Comparison of ENCODE assay signal across 13 mouse cellular contexts in the genomic region with DNA sequence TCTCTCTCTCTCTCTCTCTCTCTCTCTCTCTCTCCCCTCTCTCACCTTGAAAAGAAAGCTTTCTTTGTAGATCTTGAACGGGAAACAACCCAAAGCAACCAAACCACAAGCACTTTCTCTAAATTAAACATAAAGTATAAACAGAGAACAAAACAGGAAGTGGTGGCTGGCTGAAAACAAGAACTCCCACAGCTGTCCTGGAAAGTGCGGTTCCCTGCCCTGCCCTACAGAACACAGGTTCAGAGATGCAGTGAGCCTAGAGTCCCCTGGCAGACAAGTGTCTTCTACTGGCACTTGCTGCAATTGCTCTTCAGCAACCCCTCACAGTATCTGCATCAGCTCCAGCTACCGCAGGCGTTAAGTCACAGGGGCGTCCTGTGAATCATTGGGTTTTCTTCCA. TPM values are rescaled to one million over a fixed set of nuclear protein-coding genes. Genes with fewer than 3 reads are reported as not detected.
DNase-seq lines count a peak whose midpoint lies in the region; ATAC-seq and TF ChIP-seq lines count a peak whose summit lies in the region.
"Had no signal": no experiment of that assay in that cellular context is flagged by ENCODE, and none has a peak within 500 bp of the region (broad histone marks: within the 10 kb centered on the region; RNA-seq: fewer than 3 reads in every experiment).

No protein-coding gene starts in this region.

- no peaks in the 10 kb centered on the region for H3K27me3 ChIP-seq in kidney, postnatal 0 days (ENCODE audit: insufficient read depth, low read length)
- no peaks in the 10 kb centered on the region for H3K27me3 ChIP-seq in kidney, embryonic 14.5 days (ENCODE audit: control insufficient read depth, insufficient read depth, low read length)
- H3K27me3 ChIP-seq in hindbrain, embryonic 10.5 days (ENCODE audit: insufficient read depth, poor library complexity, severe bottlenecking) = peaks cover 6% of the 10 kb centered on the region
- H3K27me3 ChIP-seq in hindbrain, embryonic 11.5 days (ENCODE audit: control insufficient read depth, insufficient read depth, low read length) = no peaks in the 10 kb centered on the region
- H3K27me3 ChIP-seq: limb, embryonic 12.5 days; midbrain, embryonic 12.5 days had no signal

- no peak for TF ChIP-seq CTCF in kidney, postnatal 0 days (IDR thresholded peaks at IDR 0.05; ENCODE audit: low read depth)

- no peak overlapping the region for H3K27ac ChIP-seq in kidney, postnatal 0 days
- no peak overlapping the region for H3K27ac ChIP-seq in kidney, embryonic 14.5 days (ENCODE audit: low read depth, low read length)
- no peak overlapping the region for H3K27ac ChIP-seq in hindbrain, embryonic 10.5 days
- H3K27ac ChIP-seq in hindbrain, embryonic 11.5 days (ENCODE audit: low read depth, low read length) = no peak overlapping the region
- H3K27ac ChIP-seq: forebrain, embryonic 12.5 days; heart, adult 2 months; limb, embryonic 12.5 days; midbrain, embryonic 12.5 days had no signal

- H3K9ac ChIP-seq in kidney, postnatal 0 days (ENCODE audit: low read depth, low read length) = no peak overlapping the region
- H3K9ac ChIP-seq in kidney, embryonic 14.5 days (ENCODE audit: low read depth, low read length) = no peak overlapping the region
- no peak overlapping the region for H3K9ac ChIP-seq in hindbrain, embryonic 11.5 days (ENCODE audit: low read depth, low read length)
- H3K9ac ChIP-seq: forebrain, embryonic 12.5 days; limb, embryonic 12.5 days; midbrain, embryonic 12.5 days had no signal

- no peaks in the 10 kb centered on the region for H3K36me3 ChIP-seq in kidney, postnatal 0 days (ENCODE audit: insufficient read depth, low read length)
- no peaks in the 10 kb centered on the region for H3K36me3 ChIP-seq in kidney, embryonic 14.5 days (ENCODE audit: control insufficient read depth, insufficient read depth, low read length)
- H3K36me3 ChIP-seq in hindbrain, embryonic 10.5 days = no peaks in the 10 kb centered on the region
- H3K36me3 ChIP-seq in hindbrain, embryonic 11.5 days (ENCODE audit: control insufficient read depth, insufficient read depth, low read length) = no peaks in the 10 kb centered on the region
- H3K36me3 ChIP-seq: forebrain, embryonic 12.5 days; limb, embryonic 12.5 days; midbrain, embryonic 12.5 days had no signal

- H3K4me2 ChIP-seq in kidney, postnatal 0 days (ENCODE audit: low read length) = no peak overlapping the region
- H3K4me2 ChIP-seq in kidney, embryonic 14.5 days (replicated peaks; ENCODE audit: low read depth, low read length) = no peak overlapping the region
- H3K4me2 ChIP-seq in hindbrain, embryonic 11.5 days (replicated peaks; ENCODE audit: low read depth, low read length) = no peak overlapping the region
- H3K4me2 ChIP-seq: forebrain, embryonic 12.5 days; limb, embryonic 12.5 days; midbrain, embryonic 12.5 days had no signal

- H3K9me3 ChIP-seq in kidney, postnatal 0 days (replicated peaks; ENCODE audit: low read length) = no peaks in the 10 kb centered on the region
- no peaks in the 10 kb centered on the region for H3K9me3 ChIP-seq in kidney, embryonic 14.5 days (ENCODE audit: control insufficient read depth, low read length)
- H3K9me3 ChIP-seq in hindbrain, embryonic 10.5 days = no peaks in the 10 kb centered on the region
- H3K9me3 ChIP-seq in hindbrain, embryonic 11.5 days (ENCODE audit: control insufficient read depth, low read length) = no peaks in the 10 kb centered on the region
- H3K9me3 ChIP-seq: forebrain, embryonic 12.5 days; limb, embryonic 12.5 days; midbrain, embryonic 12.5 days had no signal

- no peak overlapping the region for H3K4me3 ChIP-seq in kidney, postnatal 0 days (replicated peaks; ENCODE audit: low read depth, low read length)
- no peak overlapping the region for H3K4me3 ChIP-seq in kidney, embryonic 14.5 days (ENCODE audit: low read length)
- no peak overlapping the region for H3K4me3 ChIP-seq in hindbrain, embryonic 10.5 days
- H3K4me3 ChIP-seq in hindbrain, embryonic 11.5 days (ENCODE audit: low read depth, low read length) = no peak overlapping the region
- H3K4me3 ChIP-seq: forebrain, embryonic 12.5 days; heart, adult 2 months; limb, embryonic 12.5 days; midbrain, embryonic 12.5 days had no signal

- DNase-seq in kidney, postnatal 0 days (ENCODE audit: low spot score) = peak; percentile 22
- peak; percentile 13 to 28 for DNase-seq in monocyte, adult 2 months (ENCODE audit: low read depth in 1 of 2, low spot score in 2 of 2)
- DNase-seq in thymus, postnatal 10 days (ENCODE audit: low spot score in 2 of 2) = peak; percentile 78 to 79
- no peak for DNase-seq in hindbrain, embryonic 10.5 days (ENCODE audit: low spot score)
- no peak for DNase-seq in hindbrain, embryonic 11.5 days (ENCODE audit: low spot score)
- DNase-seq in frontal cortex, postnatal 14 days (ENCODE audit: low spot score in 2 of 2) = no peak
- DNase-seq: cerebellum, adult 11 months had no signal

- 68% methylated on average over 5 of the region's 5 CpGs for WGBS in kidney, postnatal 0 days
- WGBS in kidney, embryonic 14.5 days = 79% methylated on average over 5 of the region's 5 CpGs
- 82% methylated on average over 5 of the region's 5 CpGs for WGBS in hindbrain, embryonic 10.5 days
- WGBS in hindbrain, embryonic 11.5 days = 85% methylated on average over 5 of the region's 5 CpGs

- no peaks in the 10 kb centered on the region for H3K4me1 ChIP-seq in kidney, postnatal 0 days (replicated peaks; ENCODE audit: insufficient read depth, low read length)
- no peaks in the 10 kb centered on the region for H3K4me1 ChIP-seq in kidney, embryonic 14.5 days (ENCODE audit: control insufficient read depth, insufficient read depth, low read length)
- peaks cover 28% of the 10 kb centered on the region for H3K4me1 ChIP-seq in hindbrain, embryonic 10.5 days (replicated peaks)
- no peaks in the 10 kb centered on the region for H3K4me1 ChIP-seq in hindbrain, embryonic 11.5 days (replicated peaks; ENCODE audit: control insufficient read depth, insufficient read depth, low read length)

- no peak for ATAC-seq in kidney, postnatal 0 days (replicated peaks; ENCODE audit: low FRiP score, low read depth)
- no peak for ATAC-seq in kidney, embryonic 14.5 days (ENCODE audit: low FRiP score, low TSS enrichment)
- ATAC-seq in granulocyte monocyte progenitor cell, adult 5-6 weeks (replicated peaks; ENCODE audit: poor library complexity, severe bottlenecking) = peak; percentile 75
- ATAC-seq in hindbrain, embryonic 11.5 days (ENCODE audit: low FRiP score) = no peak

RNA-seq across cellular contexts. Expression of a gene that starts 37.5 kb away (rescaled TPM):
- polyA plus RNA-seq in kidney, postnatal 0 days (2015; fragmentation: Nextera tagmentation; extraction: Ambion mirVana) = 1.7 and 2.0 TPM in 2 replicates
- 0.47 and 0.53 TPM in 2 replicates for polyA plus RNA-seq in kidney, embryonic 14.5 days (2014; fragmentation: Nextera tagmentation; extraction: Ambion mirVana)
- total RNA-seq in granulocyte monocyte progenitor cell, adult 5-6 weeks (2014; fragmentation: Nextera tagmentation) = not detected in 2 replicates
- 0.05 TPM in 1 of 2 replicates, not detected in the other for total RNA-seq in granulocyte monocyte progenitor cell, adult 5-6 weeks (2017)
- polyA plus RNA-seq in hindbrain, embryonic 10.5 days (2016; fragmentation: Nextera tagmentation; extraction: Ambion mirVana) = 0.86 and 1.8 TPM in 2 replicates
- 2.2 and 2.5 TPM in 2 replicates for polyA plus RNA-seq in hindbrain, embryonic 11.5 days (2014; fragmentation: Nextera tagmentation; extraction: Ambion mirVana)

Comparison
In these comparisons a context has a peak if more than half of its experiments do, and no peak if none do; other contexts are left out.
1. DNase-seq: peak in kidney, postnatal 0 days (single experiment), monocyte, adult 2 months (2 of 2) and thymus, postnatal 10 days (2 of 2); none in hindbrain, embryonic 10.5 days (single experiment), hindbrain, embryonic 11.5 days (single experiment) and frontal cortex, postnatal 14 days (0 of 2).